Mouse (Mus musculus): ENCODE results near the gene Rad51b. TPM values are rescaled to one million over a fixed set of nuclear protein-coding genes. Genes with fewer than 3 reads are reported as not detected.

Gene Rad51b
- polyA plus RNA-seq, 1 experiment from 2014 or later = 8.7 TPM

GRCm38 (mm10) chr12:79614583-79614953 is 317.5 kb downstream of the Rad51b start:
- Histone ChIP-seq H3K27ac (peak overlapping the region; percentile 67), H3K27me3 (replicated peaks) (no peaks in the 10 kb centered on the region), H3K4me3 (replicated peaks) (no peak overlapping the region), H3K4me2 (no peak overlapping the region), H3K9me3 (no peaks in the 10 kb centered on the region), H3K4me1 (peaks cover 23% of the 10 kb centered on the region), H3K9ac (no peak overlapping the region), H3K36me3 (no peaks in the 10 kb centered on the region)
- 68% methylated on average over 2 of the region's 2 CpGs for WGBS
- no peak for ATAC-seq (ENCODE audit: insufficient read depth, low FRiP score, low read depth)

- H3K4me2 ChIP-seq = no peak overlapping the region
- no peaks in the 10 kb centered on the region for H3K9me3 ChIP-seq
- no peak overlapping the region for H3K4me3 ChIP-seq (replicated peaks)
- peak overlapping the region; percentile 51; the same call in 1 of the 2 replicates for H3K27ac ChIP-seq
- H3K9ac ChIP-seq = no peak overlapping the region
- no peaks in the 10 kb centered on the region for H3K36me3 ChIP-seq
- H3K4me1 ChIP-seq = peaks cover 18% of the 10 kb centered on the region
- no peaks in the 10 kb centered on the region for H3K27me3 ChIP-seq (replicated peaks)
- ATAC-seq (ENCODE audit: insufficient read depth, low FRiP score, low read depth) = no peak
- 62% methylated on average over 5 of the region's 5 CpGs for WGBS
Measured at GRCm38 (mm10) chr12:79615717-79616316, 318.7 kb downstream of the Rad51b start.

- no peak overlapping the region for H3K4me2 ChIP-seq
- H3K27ac ChIP-seq = no peak overlapping the region
- no peaks in the 10 kb centered on the region for H3K36me3 ChIP-seq
- ATAC-seq (ENCODE audit: insufficient read depth, low FRiP score, low read depth) = no peak
- WGBS = 88% methylated on average over 1 of the region's 1 CpGs
- H3K4me3 ChIP-seq (replicated peaks) = no peak overlapping the region
- no peak overlapping the region for H3K9ac ChIP-seq
- H3K27me3 ChIP-seq (replicated peaks) = no peaks in the 10 kb centered on the region
- no peaks in the 10 kb centered on the region for H3K9me3 ChIP-seq
- H3K4me1 ChIP-seq = no peaks in the 10 kb centered on the region; the same call in 1 of the 2 replicates
Measured at GRCm38 (mm10) chr12:79619009-79619408, 321.9 kb downstream of the Rad51b start.

GRCm38 (mm10) chr12:79620693-79621092 is 323.6 kb downstream of the Rad51b start:
- H3K36me3 ChIP-seq = no peaks in the 10 kb centered on the region
- H3K9me3 ChIP-seq = no peaks in the 10 kb centered on the region

GRCm38 (mm10) chr12:79623308-79623707 is 326.2 kb downstream of the Rad51b start:
- no peak for ATAC-seq (ENCODE audit: insufficient read depth, low FRiP score, low read depth)
- H3K9ac ChIP-seq = no peak overlapping the region
- WGBS = 73% methylated on average over 1 of the region's 1 CpGs

More at GRCm38 (mm10) chr12:79620693-79621092, 323.6 kb downstream of the Rad51b start:
- Histone ChIP-seq H3K4me3 (replicated peaks) (no peak overlapping the region), H3K4me1 (no peaks in the 10 kb centered on the region), H3K4me2 (no peak overlapping the region), H3K27ac (no peak overlapping the region), H3K27me3 (replicated peaks) (no peaks in the 10 kb centered on the region), H3K9ac (no peak overlapping the region)
- 51% methylated on average over 5 of the region's 5 CpGs for WGBS
- ATAC-seq (ENCODE audit: insufficient read depth, low FRiP score, low read depth) = no peak

GRCm38 (mm10) chr12:79625699-79626554 is 328.8 kb downstream of the Rad51b start:
- H3K4me2 ChIP-seq = no peak overlapping the region
- no peaks in the 10 kb centered on the region for H3K9me3 ChIP-seq
- H3K4me3 ChIP-seq (replicated peaks) = no peak overlapping the region
- H3K27me3 ChIP-seq (replicated peaks) = no peaks in the 10 kb centered on the region
- peak overlapping the region; percentile 78 for H3K27ac ChIP-seq
- H3K9ac ChIP-seq = no peak overlapping the region
- H3K4me1 ChIP-seq = 0 out of 2 replicates have a peak, but pooled peaks cover 14% of the 10 kb centered on the region
- no peaks in the 10 kb centered on the region for H3K36me3 ChIP-seq
- no peak for ATAC-seq (ENCODE audit: insufficient read depth, low FRiP score, low read depth)
- WGBS = 33% methylated on average over 7 of the region's 7 CpGs

More at GRCm38 (mm10) chr12:79623308-79623707, 326.2 kb downstream of the Rad51b start:
- Histone ChIP-seq H3K4me3 (replicated peaks) (no peak overlapping the region), H3K36me3 (no peaks in the 10 kb centered on the region), H3K9me3 (no peaks in the 10 kb centered on the region), H3K4me1 (0 out of 2 replicates have a peak, but pooled peaks cover 10% of the 10 kb centered on the region), H3K27me3 (replicated peaks) (no peaks in the 10 kb centered on the region), H3K27ac (no peak overlapping the region), H3K4me2 (no peak overlapping the region)

GRCm38 (mm10) chr12:79626555-79627080 is 329.5 kb downstream of the Rad51b start:
- ATAC-seq (ENCODE audit: insufficient read depth, low FRiP score, low read depth) = no peak
- Histone ChIP-seq H3K9ac (no peak overlapping the region), H3K36me3 (no peaks in the 10 kb centered on the region), H3K4me3 (replicated peaks) (no peak overlapping the region), H3K4me2 (no peak overlapping the region), H3K27ac (peak overlapping the region; percentile 78), H3K4me1 (0 out of 2 replicates have a peak, but pooled peaks cover 14% of the 10 kb centered on the region), H3K27me3 (replicated peaks) (no peaks in the 10 kb centered on the region), H3K9me3 (no peaks in the 10 kb centered on the region)
- 69% methylated on average over 4 of the region's 4 CpGs for WGBS

GRCm38 (mm10) chr12:79627351-79628120 is 330.5 kb downstream of the Rad51b start:
- H3K27ac ChIP-seq = peak overlapping the region; percentile 44; the same call in 1 of the 2 replicates
- H3K36me3 ChIP-seq = no peaks in the 10 kb centered on the region
- H3K4me1 ChIP-seq = 0 out of 2 replicates have a peak, but pooled peaks cover 14% of the 10 kb centered on the region
- H3K4me3 ChIP-seq (replicated peaks) = no peak overlapping the region
- ATAC-seq (ENCODE audit: insufficient read depth, low FRiP score, low read depth) = no peak
- WGBS = 66% methylated on average over 4 of the region's 4 CpGs
- H3K27me3 ChIP-seq (replicated peaks) = no peaks in the 10 kb centered on the region
- no peaks in the 10 kb centered on the region for H3K9me3 ChIP-seq
- H3K4me2 ChIP-seq = no peak overlapping the region
- H3K9ac ChIP-seq = no peak overlapping the region

- ATAC-seq (ENCODE audit: insufficient read depth, low FRiP score, low read depth) = no peak
- WGBS = 52% methylated on average over 5 of the region's 5 CpGs
- Histone ChIP-seq H3K27ac (peak overlapping the region; percentile 44; the same call in 1 of the 2 replicates), H3K9me3 (no peaks in the 10 kb centered on the region), H3K36me3 (no peaks in the 10 kb centered on the region), H3K27me3 (replicated peaks) (no peaks in the 10 kb centered on the region), H3K4me1 (0 out of 2 replicates have a peak, but pooled peaks cover 14% of the 10 kb centered on the region), H3K4me2 (no peak overlapping the region), H3K9ac (no peak overlapping the region), H3K4me3 (replicated peaks) (no peak overlapping the region)
Measured at GRCm38 (mm10) chr12:79628121-79628774, 331.2 kb downstream of the Rad51b start.

- peak; percentile 53 for ATAC-seq (ENCODE audit: insufficient read depth, low FRiP score, low read depth)
- Histone ChIP-seq H3K9me3 (no peaks in the 10 kb centered on the region), H3K36me3 (no peaks in the 10 kb centered on the region), H3K27me3 (replicated peaks) (no peaks in the 10 kb centered on the region), H3K27ac (peak overlapping the region; percentile 67), H3K9ac (no peak overlapping the region), H3K4me3 (replicated peaks) (no peak overlapping the region), H3K4me2 (no peak overlapping the region), H3K4me1 (0 out of 2 replicates have a peak, but pooled peaks cover 14% of the 10 kb centered on the region)
- WGBS = 67% methylated on average over 7 of the region's 7 CpGs
Measured at GRCm38 (mm10) chr12:79629945-79630850, 333.1 kb downstream of the Rad51b start.

All from stomach, embryonic 15.5 days (tissue).